Mouse (Mus musculus): ENCODE results near the gene Vmn2r111. TPM values are rescaled to one million over a fixed set of nuclear protein-coding genes. Genes with fewer than 3 reads are reported as not detected.

Gene Vmn2r111
- not detected in 2 replicates for polyA plus RNA-seq (2015; fragmentation: Nextera tagmentation; extraction: Ambion mirVana)

GRCm38 (mm10) chr17:22573382-22573781 is at the start of gene Vmn2r111:
Gene Vmn2r111 (minus strand): TSS chr17:22573482.

GRCm38 (mm10) chr17:22600651-22601050 is 27.4 kb upstream of the Vmn2r111 start, which contains the start of gene Vmn2r112:
Gene Vmn2r112 (plus strand): TSS chr17:22600951.

Other genes with a start within 250 kb of the Vmn2r111 start
- 11.2 and 14.7 TPM in 2 replicates for gene Zfp944, start 212.1 kb downstream of the Vmn2r111 start, polyA plus RNA-seq (2015; fragmentation: Nextera tagmentation; extraction: Ambion mirVana)
- 8.3 and 11.6 TPM in 2 replicates for gene Zfp758, start 212.0 kb downstream of the Vmn2r111 start, polyA plus RNA-seq (2015; fragmentation: Nextera tagmentation; extraction: Ambion mirVana)
- 7.7 and 9.9 TPM in 2 replicates for gene Zfp946, start 149.3 kb downstream of the Vmn2r111 start, polyA plus RNA-seq (2015; fragmentation: Nextera tagmentation; extraction: Ambion mirVana)
- not detected in 2 replicates for gene Vmn2r112, start 27.5 kb upstream of the Vmn2r111 start, polyA plus RNA-seq (2015; fragmentation: Nextera tagmentation; extraction: Ambion mirVana)

Measured in adrenal gland, postnatal 0 days (tissue).